Mouse (Mus musculus) urinary bladder, postnatal 25 days (tissue): ENCODE results near the gene Tbccd1.

Experiments used
- DNase-seq: peaks from one replicate; pipeline ENCODE4 v3.0.0; 2022; ENCODE audit warnings: low spot score

Gene Tbccd1

GRCm38 (mm10) chr16:22857431-22858113 lies at the start of gene Tbccd1, which contains the start of gene Dnajb11:
TSS of gene Tbccd1 (minus strand) at chr16:22857669.
TSS of gene Dnajb11 (plus strand) at chr16:22857845.
- DNase-seq: peak; percentile 96

- no peak for DNase-seq
Observed at GRCm38 (mm10) chr16:22901326-22901725, 43.9 kb upstream of the Tbccd1 start.

- DNase-seq: no peak
Observed at GRCm38 (mm10) chr16:22899866-22900570, 42.5 kb upstream of the Tbccd1 start.

- no peak for DNase-seq
Observed at GRCm38 (mm10) chr16:22899346-22899745, 41.9 kb upstream of the Tbccd1 start.

- DNase-seq: no peak
Observed at GRCm38 (mm10) chr16:22896618-22897017, 39.1 kb upstream of the Tbccd1 start.

- DNase-seq: no peak
Observed at GRCm38 (mm10) chr16:22894095-22894494, 36.6 kb upstream of the Tbccd1 start.

- no peak for DNase-seq
Observed at GRCm38 (mm10) chr16:22891733-22892154, 34.3 kb upstream of the Tbccd1 start.

- DNase-seq: no peak
Observed at GRCm38 (mm10) chr16:22890683-22891510, 33.4 kb upstream of the Tbccd1 start, which contains the start of gene Ahsg. TSS of gene Ahsg (plus strand) at chr16:22891277.

- DNase-seq: no peak
Observed at GRCm38 (mm10) chr16:22889716-22890115, 32.2 kb upstream of the Tbccd1 start.

- no peak for DNase-seq
Observed at GRCm38 (mm10) chr16:22888835-22889234, 31.4 kb upstream of the Tbccd1 start.

GRCm38 (mm10) chr16:22886726-22887125 lies 29.3 kb upstream of the Tbccd1 start:
- DNase-seq: no peak

- no peak for DNase-seq
Observed at GRCm38 (mm10) chr16:22885356-22885755, 27.9 kb upstream of the Tbccd1 start.

GRCm38 (mm10) chr16:22883441-22883840 lies 26.0 kb upstream of the Tbccd1 start:
- DNase-seq: no peak

- no peak for DNase-seq
Observed at GRCm38 (mm10) chr16:22881487-22881886, 24.0 kb upstream of the Tbccd1 start.

- no peak for DNase-seq
Observed at GRCm38 (mm10) chr16:22880900-22881299, 23.4 kb upstream of the Tbccd1 start.

GRCm38 (mm10) chr16:22879945-22880595 lies 22.6 kb upstream of the Tbccd1 start:
- DNase-seq: no peak

- DNase-seq: no peak
Observed at GRCm38 (mm10) chr16:22878716-22879115, 21.2 kb upstream of the Tbccd1 start.

- no peak for DNase-seq
Observed at GRCm38 (mm10) chr16:22877660-22878390, 20.4 kb upstream of the Tbccd1 start.

- DNase-seq: peak; percentile 14
Observed at GRCm38 (mm10) chr16:22876218-22877043, 19.0 kb upstream of the Tbccd1 start.

GRCm38 (mm10) chr16:22873369-22873768 lies 15.9 kb upstream of the Tbccd1 start:
- DNase-seq: no peak
